14 mouse cellular contexts compared by ENCODE assay signal in genomic region chr8:47985243-47985642, GRCm38 (mm10). TPM values are rescaled to one million over a fixed set of nuclear protein-coding genes. Genes with fewer than 3 reads are reported as not detected.
DNase-seq lines count a peak whose midpoint lies in the region; ATAC-seq lines count a peak whose summit lies in the region.
"Had no signal": no experiment of that assay in that cellular context is flagged by ENCODE, and none has a peak within 500 bp of the region (broad histone marks: within the 10 kb centered on the region; RNA-seq: fewer than 3 reads in every experiment).

No protein-coding gene starts in this region.

- no peak overlapping the region for H3K4me3 ChIP-seq in kidney, embryonic 16.5 days (ENCODE audit: low read length)
- no peak overlapping the region for H3K4me3 ChIP-seq in embryonic facial prominence, embryonic 13.5 days
- no peak overlapping the region for H3K4me3 ChIP-seq in hindbrain, embryonic 12.5 days
- H3K4me3 ChIP-seq in neural tube, embryonic 13.5 days = no peak overlapping the region

- no peaks in the 10 kb centered on the region for H3K36me3 ChIP-seq in kidney, embryonic 16.5 days (ENCODE audit: insufficient read depth, low read length)
- no peaks in the 10 kb centered on the region for H3K36me3 ChIP-seq in embryonic facial prominence, embryonic 13.5 days
- no peaks in the 10 kb centered on the region for H3K36me3 ChIP-seq in hindbrain, embryonic 12.5 days
- no peaks in the 10 kb centered on the region for H3K36me3 ChIP-seq in neural tube, embryonic 13.5 days

- no peak for ATAC-seq in kidney, embryonic 16.5 days (ENCODE audit: low FRiP score, low TSS enrichment)
- ATAC-seq in embryonic facial prominence, embryonic 13.5 days (ENCODE audit: insufficient number of reproducible peaks, insufficient read depth, low FRiP score, low TSS enrichment, low read depth) = no peak
- ATAC-seq in hindbrain, embryonic 12.5 days (ENCODE audit: low FRiP score) = peak; percentile 30; the same call in 1 of the 2 replicates
- ATAC-seq in neural tube, embryonic 13.5 days (ENCODE audit: low read depth) = no peak
- ATAC-seq in monocyte, adult 5-6 weeks (replicated peaks; ENCODE audit: insufficient number of reproducible peaks, low FRiP score, low TSS enrichment, poor library complexity, severe bottlenecking) = no peak
- ATAC-seq: Patski had no signal

- no peak for DNase-seq in kidney, postnatal 14 days
- DNase-seq in lung, adult 18-20 months = no peak
- DNase-seq: adrenal gland, adult 8-10 months; cerebellum, adult 11 months; layer of hippocampus, adult 9-11 months; thymus, adult 2 months had no signal

- no peaks in the 10 kb centered on the region for H3K9me3 ChIP-seq in kidney, embryonic 16.5 days (ENCODE audit: low read length)
- no peaks in the 10 kb centered on the region for H3K9me3 ChIP-seq in embryonic facial prominence, embryonic 13.5 days
- H3K9me3 ChIP-seq in hindbrain, embryonic 12.5 days (replicated peaks) = no peaks in the 10 kb centered on the region
- no peaks in the 10 kb centered on the region for H3K9me3 ChIP-seq in neural tube, embryonic 13.5 days

- H3K9ac ChIP-seq in kidney, embryonic 16.5 days (replicated peaks; ENCODE audit: low read length) = no peak overlapping the region
- no peak overlapping the region for H3K9ac ChIP-seq in embryonic facial prominence, embryonic 13.5 days
- no peak overlapping the region for H3K9ac ChIP-seq in hindbrain, embryonic 12.5 days
- no peak overlapping the region for H3K9ac ChIP-seq in neural tube, embryonic 13.5 days

- peak overlapping the region; percentile 76 for H3K27ac ChIP-seq in kidney, embryonic 16.5 days (ENCODE audit: low read length)
- 0 out of 2 replicates have a peak overlapping the region, but pooled peaks have one; percentile 39 for H3K27ac ChIP-seq in embryonic facial prominence, embryonic 13.5 days
- peak overlapping the region; percentile 70 for H3K27ac ChIP-seq in hindbrain, embryonic 12.5 days
- H3K27ac ChIP-seq in neural tube, embryonic 13.5 days (replicated peaks) = peak overlapping the region; percentile 67
- H3K27ac ChIP-seq: macrophage had no signal

- H3K4me2 ChIP-seq in kidney, embryonic 16.5 days (replicated peaks; ENCODE audit: low read depth, low read length) = peak overlapping the region; percentile 36
- no peak overlapping the region for H3K4me2 ChIP-seq in embryonic facial prominence, embryonic 13.5 days
- H3K4me2 ChIP-seq in hindbrain, embryonic 12.5 days (replicated peaks) = no peak overlapping the region
- H3K4me2 ChIP-seq in neural tube, embryonic 13.5 days = no peak overlapping the region
- H3K4me2 ChIP-seq: heart, embryonic 11.5 days had no signal

- no peaks in the 10 kb centered on the region for H3K27me3 ChIP-seq in kidney, embryonic 16.5 days (ENCODE audit: insufficient read depth, low read length)
- no peaks in the 10 kb centered on the region for H3K27me3 ChIP-seq in embryonic facial prominence, embryonic 13.5 days
- no peaks in the 10 kb centered on the region for H3K27me3 ChIP-seq in hindbrain, embryonic 12.5 days
- H3K27me3 ChIP-seq in neural tube, embryonic 13.5 days = no peaks in the 10 kb centered on the region
- H3K27me3 ChIP-seq: Patski had no signal

- H3K4me1 ChIP-seq in kidney, embryonic 16.5 days (ENCODE audit: insufficient read depth, low read length) = peaks cover 47% of the 10 kb centered on the region
- H3K4me1 ChIP-seq in embryonic facial prominence, embryonic 13.5 days = peaks cover 45% of the 10 kb centered on the region
- H3K4me1 ChIP-seq in hindbrain, embryonic 12.5 days = peaks cover 32% of the 10 kb centered on the region
- peaks cover 44% of the 10 kb centered on the region for H3K4me1 ChIP-seq in neural tube, embryonic 13.5 days (replicated peaks)

RNA-seq across cellular contexts. Expression of gene Wwc2, which starts 5.5 kb away (rescaled TPM):
- polyA plus RNA-seq in kidney, embryonic 16.5 days (2015; fragmentation: Nextera tagmentation; extraction: Ambion mirVana) = 16.7 and 17.9 TPM in 2 replicates
- 12.5 and 12.9 TPM in 2 replicates for polyA plus RNA-seq in embryonic facial prominence, embryonic 13.5 days (2015; fragmentation: Nextera tagmentation; extraction: Ambion mirVana)
- polyA plus RNA-seq in hindbrain, embryonic 12.5 days (2016; fragmentation: Nextera tagmentation; extraction: Ambion mirVana) = 15.3 and 15.7 TPM in 2 replicates
- polyA plus RNA-seq in neural tube, embryonic 13.5 days (2015; fragmentation: Nextera tagmentation; extraction: Ambion mirVana) = 6.7 and 6.8 TPM in 2 replicates
- total RNA-seq in monocyte, adult 5-6 weeks (2017) = 1.1 to 3.0 TPM (median 2.9 TPM) in 3 replicates
